Mouse (Mus musculus) limb, embryonic 14.5 days (tissue): ENCODE data around the gene Atp8b5. TPM values are rescaled to one million over a fixed set of nuclear protein-coding genes. Genes with fewer than 3 reads are reported as not detected.

ENCODE experiments used
- ATAC-seq: fragments of 200-750 bp; cut with Nextera tagmentation; 2 replicates; pipeline ENCODE4 v1.8.0; 2017; ENCODE audit warnings: low read depth, moderate number of reproducible peaks, moderate TSS enrichment; ENCODE audit not compliant: low FRiP score
- DNase-seq: peaks from one replicate; pipeline ENCODE4 v3.0.0-alpha.2; 2015; ENCODE audit warnings: low spot score
- H3K27ac ChIP-seq: fragments of 300-500 bp; sonication (generic); replicated peaks from 2 replicates; pipeline ENCODE4 v1.5.1; 2014; ENCODE audit warnings: low read depth, mild to moderate bottlenecking, low read length, moderate library complexity, mixed read lengths
- H3K27me3 ChIP-seq: fragments of 300-500 bp; sonication (generic); 2 replicates; pipeline ENCODE4 v1.6.1; 2014; ENCODE audit warnings: low read length, mixed read lengths; ENCODE audit not compliant: control insufficient read depth, insufficient read depth
- H3K36me3 ChIP-seq: fragments of 300-500 bp; sonication (generic); 2 replicates; pipeline ENCODE4 v1.6.1; 2014; ENCODE audit warnings: mild to moderate bottlenecking, low read length, moderate library complexity, mixed read lengths; ENCODE audit not compliant: control insufficient read depth, insufficient read depth
- H3K4me1 ChIP-seq: fragments of 300-500 bp; sonication (generic); 2 replicates; pipeline ENCODE4 v1.6.1; 2014; ENCODE audit warnings: antibody characterized with exemption, low read length, mixed read lengths; ENCODE audit not compliant: control insufficient read depth, insufficient read depth
- H3K4me2 ChIP-seq: fragments of 300-500 bp; sonication (generic); replicated peaks from 2 replicates; pipeline ENCODE4 v1.6.1; 2014; ENCODE audit warnings: low read depth, mild to moderate bottlenecking, low read length, moderate library complexity; ENCODE audit not compliant: severe bottlenecking
- H3K4me3 ChIP-seq: fragments of 300-500 bp; sonication (generic); replicated peaks from 2 replicates; pipeline ENCODE4 v1.5.1; 2014; ENCODE audit warnings: low read length
- H3K9ac ChIP-seq: fragments of 300-500 bp; sonication (generic); 2 replicates; pipeline ENCODE4 v1.6.1; 2014; ENCODE audit warnings: mild to moderate bottlenecking, low read depth, low read length, moderate library complexity; ENCODE audit not compliant: severe bottlenecking
- H3K9me3 ChIP-seq: fragments of 300-500 bp; sonication (generic); 2 replicates; pipeline ENCODE4 v1.6.1; 2016; ENCODE audit warnings: low read length; ENCODE audit not compliant: control insufficient read depth
- POLR2A ChIP-seq: fragments of 200-500 bp; IDR thresholded peaks from 2 replicates; pipeline ENCODE4 v1.8.0; 2012; ENCODE audit warnings: inconsistent platforms, mild to moderate bottlenecking, moderate library complexity, borderline replicate concordance; ENCODE audit not compliant: insufficient read depth, insufficient read length; ENCODE audit errors: extremely low read depth
- WGBS: fragments of 180-500 bp; shearing (Covaris S2); extraction: QIAGEN DNeasy Blood & Tissue Kit; methylation state at CpG from one replicate; pipeline ENCODE4 v1.1.7; 2014; 5-methylcytosine and 5-hydroxymethylcytosine counted together
- polyA plus RNA-seq, 2 experiments: library from polyadenylated mRNA; depleted of rRNA in 1 of 2; stranded (reverse) in 1 of 2; unstranded in 1 of 2; fragments of >200 nt; fragmentation: Nextera tagmentation in 1 of 2; extraction: Ambion mirVana in 1 of 2; gene quantifications; 2 replicates each; pipeline versions ENCODE4 v1.2.1 to v1.2.3; 2012 to 2014

The Atp8b5 gene
- polyA plus RNA-seq, 2 experiments = 0.52 to 1.3 TPM

DNA sequence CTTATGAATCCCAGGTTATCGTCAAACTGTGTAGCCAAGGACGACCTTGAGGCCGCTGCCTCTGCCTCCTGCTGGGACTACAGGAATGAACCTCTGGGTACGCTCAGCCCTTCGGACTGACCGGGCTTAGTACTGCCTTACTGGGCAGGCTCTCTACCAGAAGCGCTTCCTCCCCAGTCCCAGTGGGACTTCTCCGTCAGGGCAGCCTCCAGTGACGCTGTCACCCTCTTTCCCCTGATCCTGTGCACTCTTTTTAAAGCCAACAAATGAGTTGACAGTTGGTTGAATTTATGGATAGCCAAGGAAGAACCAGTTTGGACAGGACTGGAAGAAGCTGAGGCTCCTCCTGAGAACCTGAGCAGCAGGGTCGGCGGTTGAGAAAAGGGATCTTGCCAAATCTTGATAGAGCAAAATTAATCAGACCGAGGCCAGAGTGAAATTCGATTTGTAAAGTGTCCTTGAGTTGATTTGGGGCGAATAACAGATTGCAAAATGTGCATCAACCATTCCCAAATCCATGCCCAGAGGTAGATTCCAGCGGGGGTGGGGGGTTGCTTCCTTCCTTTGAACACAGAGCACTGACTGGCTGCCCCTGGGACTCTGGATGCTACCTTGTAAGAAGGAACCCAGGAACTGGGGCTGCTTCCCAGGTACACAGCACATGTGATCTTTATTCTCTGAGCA, 152.2 kb downstream of the Atp8b5 start:
- Histone ChIP-seq H3K4me3 (no peak overlapping the region), H3K4me1 (no peaks in the 10 kb centered on the region), H3K9me3 (no peaks in the 10 kb centered on the region), H3K27me3 (no peaks in the 10 kb centered on the region), H3K36me3 (peaks cover 66% of the 10 kb centered on the region), H3K27ac (no peak overlapping the region), H3K4me2 (no peak overlapping the region), H3K9ac (no peak overlapping the region)
- no peak for ATAC-seq
- 62% methylated on average over 15 of the region's 15 CpGs for WGBS
- TF ChIP-seq POLR2A = no peak
- DNase-seq = no peak

DNA sequence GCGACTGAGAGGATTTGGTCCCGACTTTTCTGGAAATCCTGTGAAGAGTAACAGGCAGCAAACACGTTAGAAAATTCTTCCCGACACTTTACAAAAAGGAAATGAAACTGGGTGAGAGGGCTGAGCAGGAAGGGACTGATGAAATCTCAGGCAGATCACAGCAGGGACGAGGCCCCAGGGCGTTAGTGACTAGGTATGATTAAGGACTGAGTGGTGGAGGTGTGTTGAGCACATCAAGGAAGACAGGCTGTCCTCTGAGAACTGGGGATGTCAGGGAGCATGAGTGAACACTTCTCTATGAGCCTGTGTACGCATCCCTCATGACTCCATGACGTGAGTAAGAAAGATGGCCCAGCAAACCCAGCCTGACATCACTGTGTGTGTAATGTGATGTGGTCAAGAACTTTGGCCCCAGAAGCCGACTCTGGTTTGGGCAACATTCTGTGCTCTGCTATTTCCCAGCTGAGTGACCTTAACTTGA, 152.9 kb downstream of the Atp8b5 start:
- Histone ChIP-seq H3K4me3 (no peak overlapping the region), H3K4me1 (no peaks in the 10 kb centered on the region), H3K27ac (no peak overlapping the region), H3K27me3 (peaks cover 5% of the 10 kb centered on the region; the same call in 1 of the 2 replicates), H3K9ac (no peak overlapping the region), H3K9me3 (no peaks in the 10 kb centered on the region), H3K36me3 (peaks cover 70% of the 10 kb centered on the region), H3K4me2 (no peak overlapping the region)
- TF ChIP-seq POLR2A = no peak
- DNase-seq (no peak), ATAC-seq (no peak)
- WGBS = 51% methylated on average over 9 of the region's 9 CpGs

DNA sequence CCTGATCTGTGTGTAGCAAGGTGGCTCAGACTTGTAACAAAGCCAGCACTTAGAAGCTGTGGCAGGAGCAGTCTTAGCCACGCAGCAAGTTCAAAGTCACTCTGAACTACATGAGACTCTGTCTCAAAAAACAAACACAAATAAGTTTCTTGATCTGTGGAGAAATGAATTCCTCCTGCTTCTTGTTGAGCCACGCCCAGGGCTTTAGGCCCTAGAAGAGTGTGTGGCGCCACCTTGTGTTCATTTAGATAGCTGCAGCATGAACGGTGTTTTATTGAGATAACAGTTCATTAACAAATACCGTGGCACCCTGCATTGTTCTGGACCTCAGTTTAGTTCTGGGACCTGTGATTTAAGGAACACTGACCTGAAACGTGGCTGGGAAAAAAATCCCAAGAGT, 153.3 kb downstream of the Atp8b5 start:
- peaks cover 70% of the 10 kb centered on the region for H3K36me3 ChIP-seq
- no peak overlapping the region for H3K27ac ChIP-seq
- no peaks in the 10 kb centered on the region for H3K4me1 ChIP-seq
- DNase-seq (peak; percentile 92), ATAC-seq (0 out of 2 replicates have a peak, but pooled peaks have one; percentile 36)
- no peak overlapping the region for H3K4me3 ChIP-seq
- 4% methylated on average over 6 of the region's 6 CpGs for WGBS
- peaks cover 9% of the 10 kb centered on the region for H3K27me3 ChIP-seq
- no peak overlapping the region for H3K9ac ChIP-seq
- H3K4me2 ChIP-seq = no peak overlapping the region
- no peaks in the 10 kb centered on the region for H3K9me3 ChIP-seq
- TF ChIP-seq POLR2A = no peak

DNA sequence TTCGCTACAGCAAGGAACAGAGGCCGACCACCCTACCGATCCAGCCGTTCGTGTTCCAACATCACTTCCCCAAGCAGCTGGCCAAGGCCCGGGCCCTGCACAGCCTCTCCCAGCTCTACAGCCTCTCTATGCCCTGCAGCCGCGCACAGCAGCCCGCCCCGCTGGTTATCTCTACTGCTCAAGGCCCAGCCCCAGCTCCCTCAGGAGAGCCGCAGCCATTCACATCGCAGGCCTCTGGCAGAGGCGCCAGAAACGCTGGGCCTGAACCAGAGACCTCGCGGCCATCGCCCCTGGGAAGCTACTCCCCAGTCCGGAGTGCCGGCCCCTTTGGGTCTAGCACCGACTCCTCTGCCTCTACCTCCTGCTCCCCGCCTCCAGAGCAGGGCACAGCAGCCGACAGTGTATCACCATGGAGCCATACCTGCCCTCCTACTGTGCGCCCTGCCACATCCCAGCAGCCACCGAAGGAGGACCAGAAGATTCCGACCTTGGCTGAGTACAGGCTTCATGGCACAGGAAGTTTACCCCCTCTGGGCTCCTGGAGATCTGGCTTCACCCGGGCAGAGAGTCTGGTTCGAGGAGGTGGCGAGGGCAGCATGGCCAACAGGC, 154.8 kb downstream of the Atp8b5 start:
- DNase-seq = no peak
- no peak for TF ChIP-seq POLR2A
- H3K9me3 ChIP-seq = no peaks in the 10 kb centered on the region
- peaks cover 4% of the 10 kb centered on the region; the same call in 1 of the 2 replicates for H3K4me1 ChIP-seq
- ATAC-seq = no peak
- peaks cover 22% of the 10 kb centered on the region for H3K27me3 ChIP-seq
- no peak overlapping the region for H3K4me2 ChIP-seq
- peaks cover 71% of the 10 kb centered on the region for H3K36me3 ChIP-seq
- WGBS = 75% methylated on average over 28 of the region's 28 CpGs
- H3K9ac ChIP-seq = no peak overlapping the region
- H3K27ac ChIP-seq = no peak overlapping the region
- no peak overlapping the region for H3K4me3 ChIP-seq

Other genes with a start within 250 kb of the Atp8b5 start
- gene Pigo, start 241.3 kb upstream of the Atp8b5 start, polyA plus RNA-seq (2012; rRNA removed) = 33.4 and 44.3 TPM in 2 replicates
- gene Pigo, start 241.3 kb upstream of the Atp8b5 start, polyA plus RNA-seq (2014; fragmentation: Nextera tagmentation; extraction: Ambion mirVana) = 17.6 and 22.1 TPM in 2 replicates
- gene Stoml2, start 235.4 kb upstream of the Atp8b5 start, polyA plus RNA-seq (2012; rRNA removed) = 156 and 171 TPM in 2 replicates
- gene Stoml2, start 235.4 kb upstream of the Atp8b5 start, polyA plus RNA-seq (2014; fragmentation: Nextera tagmentation; extraction: Ambion mirVana) = 316 and 318 TPM in 2 replicates
- 22.1 and 24.1 TPM in 2 replicates for gene Fam214b, start 220.9 kb upstream of the Atp8b5 start, polyA plus RNA-seq (2012; rRNA removed)
- 9.5 and 11.6 TPM in 2 replicates for gene Fam214b, start 220.9 kb upstream of the Atp8b5 start, polyA plus RNA-seq (2014; fragmentation: Nextera tagmentation; extraction: Ambion mirVana)
- 6.7 and 7.2 TPM in 2 replicates for gene Unc13b, start 208.2 kb upstream of the Atp8b5 start, polyA plus RNA-seq (2012; rRNA removed)
- 2.4 and 2.5 TPM in 2 replicates for gene Unc13b, start 208.2 kb upstream of the Atp8b5 start, polyA plus RNA-seq (2014; fragmentation: Nextera tagmentation; extraction: Ambion mirVana)
- gene Rusc2, start 114.8 kb downstream of the Atp8b5 start, polyA plus RNA-seq (2012; rRNA removed) = 16.2 and 25.4 TPM in 2 replicates
- 8.0 and 9.6 TPM in 2 replicates for gene Rusc2, start 114.8 kb downstream of the Atp8b5 start, polyA plus RNA-seq (2014; fragmentation: Nextera tagmentation; extraction: Ambion mirVana)
- 0.20 and 0.29 TPM in 2 replicates for gene Fam166b, start 162.0 kb downstream of the Atp8b5 start, polyA plus RNA-seq (2012; rRNA removed)
- 0.14 and 0.33 TPM in 2 replicates for gene Fam166b, start 162.0 kb downstream of the Atp8b5 start, polyA plus RNA-seq (2014; fragmentation: Nextera tagmentation; extraction: Ambion mirVana)
- 47.4 and 63.1 TPM in 2 replicates for gene Tesk1, start 174.8 kb downstream of the Atp8b5 start, polyA plus RNA-seq (2012; rRNA removed)
- 15.8 and 17.6 TPM in 2 replicates for gene Tesk1, start 174.8 kb downstream of the Atp8b5 start, polyA plus RNA-seq (2014; fragmentation: Nextera tagmentation; extraction: Ambion mirVana)
- 1.3 TPM in 2 replicates for gene Cd72, start 187.5 kb downstream of the Atp8b5 start, polyA plus RNA-seq (2012; rRNA removed)
- gene Cd72, start 187.5 kb downstream of the Atp8b5 start, polyA plus RNA-seq (2014; fragmentation: Nextera tagmentation; extraction: Ambion mirVana) = 4.4 and 7.5 TPM in 2 replicates
- not detected in 2 replicates for gene Sit1, start 216.6 kb downstream of the Atp8b5 start, polyA plus RNA-seq (2012; rRNA removed)
- gene Sit1, start 216.6 kb downstream of the Atp8b5 start, polyA plus RNA-seq (2014; fragmentation: Nextera tagmentation; extraction: Ambion mirVana) = not detected in 2 replicates
- gene Ccdc107, start 225.7 kb downstream of the Atp8b5 start, polyA plus RNA-seq (2012; rRNA removed) = 118 and 175 TPM in 2 replicates
- 78.8 and 92.8 TPM in 2 replicates for gene Ccdc107, start 225.7 kb downstream of the Atp8b5 start, polyA plus RNA-seq (2014; fragmentation: Nextera tagmentation; extraction: Ambion mirVana)
- 84.9 and 108 TPM in 2 replicates for gene Arhgef39, start 232.5 kb downstream of the Atp8b5 start, polyA plus RNA-seq (2012; rRNA removed)
- 25.2 and 27.6 TPM in 2 replicates for gene Arhgef39, start 232.5 kb downstream of the Atp8b5 start, polyA plus RNA-seq (2014; fragmentation: Nextera tagmentation; extraction: Ambion mirVana)
- gene Car9, start 239.8 kb downstream of the Atp8b5 start, polyA plus RNA-seq (2012; rRNA removed) = 4.9 TPM in 2 replicates
- gene Car9, start 239.8 kb downstream of the Atp8b5 start, polyA plus RNA-seq (2014; fragmentation: Nextera tagmentation; extraction: Ambion mirVana) = 1.0 and 1.2 TPM in 2 replicates